Mouse (Mus musculus) megakaryocyte-erythroid progenitor cell, adult 5-6 weeks (primary cell): ENCODE data around the gene Tnik. TPM values are rescaled to one million over a fixed set of nuclear protein-coding genes. Genes with fewer than 3 reads are reported as not detected.

ENCODE experiments used
- ATAC-seq: replicated peaks from 2 replicates; pipeline ENCODE4 v1.8.0; 2016; ENCODE audit warnings: mild to moderate bottlenecking, inconsistent platforms; ENCODE audit not compliant: severe bottlenecking, poor library complexity, low FRiP score, low TSS enrichment
- total RNA-seq, 2 experiments: library from RNA; stranded (forward) in 1 of 2; stranded (reverse) in 1 of 2; fragments of 200-1000, 215-1000 nt in 1 of 2; fragments of >200 nt in 1 of 2; fragmentation: Nextera tagmentation in 1 of 2; gene quantifications; 2 replicates each; pipeline ENCODE4 v1.2.3; 2014 to 2017

Tnik gene
- total RNA-seq, 2 experiments from 2014 or later = 28.7 to 32.8 TPM

DNA sequence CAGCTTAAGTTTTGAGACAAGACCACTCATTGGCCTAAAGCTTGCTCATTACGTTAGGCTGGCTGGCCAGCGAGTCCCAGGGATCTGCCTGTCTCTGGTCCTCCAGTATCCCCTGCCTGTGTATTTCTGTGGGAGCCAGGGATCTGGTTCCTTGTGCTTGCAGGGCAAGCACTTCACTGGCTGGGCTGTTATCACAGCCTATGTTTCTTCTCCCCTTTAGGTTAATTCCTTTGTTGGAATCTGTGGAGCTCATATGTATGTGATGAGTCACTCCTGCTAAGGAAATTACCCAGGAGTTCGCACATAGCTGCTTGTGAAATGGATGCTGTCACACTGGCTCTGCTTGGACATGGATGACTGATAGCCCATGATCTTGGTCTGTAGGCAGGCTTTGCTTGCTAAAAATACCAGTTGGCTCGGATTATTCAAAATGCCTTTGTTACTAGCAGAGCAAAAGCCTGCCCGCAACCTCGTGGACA is 260.0 kb downstream of the Tnik start:
- no peak for ATAC-seq

DNA sequence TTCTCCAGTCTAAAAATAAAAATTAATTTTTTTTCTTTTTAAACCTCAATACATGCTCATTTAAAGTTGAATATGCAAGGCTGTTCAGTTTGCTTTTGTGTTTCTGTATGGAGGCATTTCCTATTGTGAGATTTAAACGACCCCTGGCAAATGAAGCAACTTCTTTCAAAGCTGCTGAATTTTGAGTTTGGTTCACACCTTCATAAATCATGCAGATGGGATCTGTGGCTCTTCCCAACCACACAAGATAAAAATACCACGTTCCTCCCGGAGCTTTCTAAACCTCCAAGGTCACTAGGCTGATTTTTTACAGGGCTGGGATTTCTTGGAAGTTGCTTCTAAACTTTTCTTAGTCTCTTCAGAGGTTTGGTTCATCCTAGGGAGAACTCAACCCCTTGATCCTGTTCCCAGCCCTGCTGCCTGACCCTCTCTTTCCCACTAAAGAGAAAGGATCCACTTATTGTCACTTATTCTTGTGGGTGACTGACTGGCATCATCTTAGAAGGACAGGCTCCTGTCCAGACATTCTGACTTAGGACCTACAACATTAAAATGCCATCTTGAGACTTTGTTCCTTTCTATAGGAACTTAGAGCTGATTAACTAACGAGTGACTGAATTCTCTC is 260.6 kb downstream of the Tnik start:
- no peak for ATAC-seq

DNA sequence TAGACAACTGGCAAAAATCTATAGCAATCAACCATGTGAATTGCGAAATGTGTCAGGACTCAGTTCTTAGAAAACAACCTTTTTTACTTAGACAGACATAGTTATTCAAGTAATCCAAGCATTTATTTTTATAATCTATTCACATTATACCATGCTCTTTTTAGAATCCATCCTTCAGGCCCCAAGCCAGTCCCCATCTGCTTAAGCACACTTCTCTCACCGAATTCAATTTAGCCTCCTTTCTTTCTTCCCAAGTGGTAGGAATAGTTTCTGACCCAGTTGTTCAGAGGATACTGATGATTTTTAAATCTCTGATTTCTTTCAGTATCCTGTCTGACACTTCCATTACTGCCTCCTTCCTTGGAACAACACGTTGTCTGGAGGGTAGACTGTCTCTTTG is 261.5 kb downstream of the Tnik start:
- no peak for ATAC-seq

DNA sequence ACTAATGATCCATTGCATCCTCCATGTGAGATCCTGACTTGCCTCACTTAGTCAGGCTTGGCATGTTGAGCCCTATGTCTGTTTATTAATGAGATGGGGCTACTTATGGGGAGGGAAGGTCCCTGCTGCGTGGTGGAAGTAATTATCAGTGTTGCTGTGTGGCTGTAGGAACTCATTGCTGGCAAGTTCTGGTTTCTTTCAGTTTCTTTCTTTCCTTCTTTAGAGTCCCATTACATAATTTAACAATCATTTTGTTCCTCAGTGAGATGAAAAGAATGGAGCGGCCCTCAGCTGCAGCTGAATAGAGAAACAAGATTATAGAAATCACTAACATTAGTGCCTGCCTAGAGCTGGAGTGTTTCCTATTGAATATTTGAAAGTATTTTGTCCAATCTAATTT is 263.7 kb downstream of the Tnik start:
- no peak for ATAC-seq

DNA sequence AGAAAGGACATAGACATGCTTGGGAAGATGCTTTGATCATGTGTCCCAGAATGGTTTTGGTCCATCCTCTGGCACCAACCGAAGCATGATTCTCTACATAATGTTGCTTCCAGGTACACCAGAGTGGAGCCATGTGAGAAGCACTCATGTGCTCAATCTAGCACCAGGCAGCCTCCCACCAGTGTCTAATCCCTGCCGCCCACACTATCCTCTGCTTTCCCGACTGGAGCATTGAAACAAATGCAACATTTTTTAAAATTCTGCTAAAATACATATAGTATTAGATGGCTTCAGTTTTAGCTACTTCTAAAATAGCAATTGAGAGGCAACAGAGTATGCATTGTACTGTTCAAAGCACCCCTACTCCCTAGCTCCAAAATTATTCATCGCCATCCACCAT is 264.2 kb downstream of the Tnik start:
- ATAC-seq = no peak

DNA sequence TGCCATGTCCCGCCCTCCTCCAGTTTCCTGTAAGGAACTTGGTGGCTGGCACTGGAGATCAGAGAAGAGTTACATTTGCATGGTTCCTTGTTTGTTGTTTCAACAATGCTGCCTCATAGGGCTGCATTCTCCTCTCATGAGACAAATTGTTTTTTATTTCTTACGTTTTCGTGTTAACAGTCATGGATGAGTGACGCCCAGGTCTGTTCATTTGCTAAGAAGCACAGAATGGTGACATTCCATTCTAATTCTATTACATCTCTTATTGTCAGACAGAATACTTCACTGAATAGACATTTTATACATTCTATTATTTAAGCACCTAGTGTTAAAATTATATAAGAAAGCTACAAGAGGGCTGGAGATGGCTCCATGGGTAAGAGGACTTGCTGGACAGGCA is 266.5 kb downstream of the Tnik start:
- ATAC-seq = no peak

DNA sequence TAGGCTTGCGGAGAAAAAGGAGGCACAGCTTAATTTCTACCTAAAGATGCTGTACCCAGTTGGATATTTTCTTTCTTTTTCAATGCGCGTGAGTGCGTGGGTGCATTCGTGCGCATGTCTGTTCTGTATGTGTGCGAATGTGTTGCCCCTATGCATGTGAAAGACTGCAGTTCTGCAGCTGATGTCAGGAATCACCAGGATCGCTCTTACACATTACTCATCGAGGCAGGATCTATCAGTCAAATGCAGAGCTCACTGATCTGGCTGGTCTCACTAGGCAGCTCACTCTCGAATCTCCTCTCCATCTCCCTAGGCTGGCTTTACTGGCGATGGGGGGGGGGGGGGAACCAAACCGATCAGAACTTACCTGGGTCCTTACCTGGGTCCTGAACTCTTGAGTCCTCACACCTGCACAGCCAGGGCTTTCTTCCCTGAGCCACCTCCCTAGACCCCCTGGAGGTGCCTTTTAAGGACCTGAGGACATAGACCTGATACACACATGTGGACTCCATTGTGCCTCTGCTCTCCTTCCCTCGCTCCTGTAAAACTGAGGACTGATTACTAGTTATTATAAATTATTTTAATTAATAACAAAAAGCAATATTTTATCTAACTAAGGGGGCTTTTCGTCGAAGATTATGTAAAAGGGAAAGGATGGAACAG is 268.4 kb downstream of the Tnik start:
- ATAC-seq = no peak

DNA sequence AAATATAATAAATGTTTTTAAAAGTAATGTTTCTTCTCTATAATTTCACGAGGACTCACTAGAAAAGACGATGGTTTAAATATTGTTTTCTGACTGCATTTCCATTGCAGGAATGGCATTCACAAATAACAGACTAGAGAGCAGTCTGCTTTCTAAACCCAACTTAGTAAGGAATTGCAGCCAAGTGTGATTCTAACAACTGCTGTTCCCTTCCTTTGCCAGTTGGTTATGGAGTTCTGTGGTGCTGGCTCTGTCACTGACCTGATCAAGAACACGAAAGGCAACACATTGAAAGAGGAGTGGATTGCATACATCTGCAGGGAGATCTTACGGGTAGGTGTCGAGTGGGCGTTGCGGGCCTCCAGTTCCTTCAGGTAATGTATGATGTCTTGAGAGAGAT is 269.7 kb downstream of the Tnik start:
- ATAC-seq = no peak

DNA sequence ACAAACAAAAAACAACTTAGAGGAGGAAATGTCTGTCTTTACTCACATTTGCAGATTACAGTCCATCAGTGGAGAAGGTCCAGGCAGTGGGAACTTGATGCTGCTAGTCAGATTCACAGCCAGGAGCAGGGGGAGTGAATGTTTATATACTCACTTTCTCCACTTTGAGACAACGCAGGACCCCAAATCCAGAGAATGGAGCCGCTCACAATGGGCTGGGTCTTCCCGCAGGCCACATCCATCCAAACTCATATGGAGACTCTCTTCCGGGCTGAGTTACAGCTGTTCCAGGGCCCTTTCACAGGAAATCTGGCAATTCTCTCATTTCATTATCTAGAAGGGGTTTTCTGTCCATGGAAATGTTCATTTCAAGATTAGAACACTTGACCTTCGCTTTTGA is 277.1 kb downstream of the Tnik start:
- ATAC-seq = no peak

DNA sequence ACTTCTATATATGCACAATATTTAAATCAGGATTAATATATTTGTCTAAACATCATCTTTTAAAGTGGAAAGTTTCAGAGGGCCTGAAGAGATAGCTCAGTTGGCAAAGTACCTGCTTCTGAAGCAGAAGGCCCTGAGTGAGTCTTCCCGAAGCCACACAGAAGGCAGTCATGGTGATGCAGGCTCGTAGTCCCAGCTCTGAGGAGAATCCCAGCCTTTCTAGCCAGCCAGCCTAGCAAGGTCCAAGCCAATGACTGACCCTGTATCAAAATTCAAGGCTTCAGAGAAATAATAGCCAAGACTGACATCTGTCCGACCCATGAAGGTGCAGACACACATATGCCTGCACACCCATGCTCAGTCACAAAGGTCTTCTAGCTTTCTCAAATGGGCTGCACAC is 279.9 kb downstream of the Tnik start:
- ATAC-seq = no peak

DNA sequence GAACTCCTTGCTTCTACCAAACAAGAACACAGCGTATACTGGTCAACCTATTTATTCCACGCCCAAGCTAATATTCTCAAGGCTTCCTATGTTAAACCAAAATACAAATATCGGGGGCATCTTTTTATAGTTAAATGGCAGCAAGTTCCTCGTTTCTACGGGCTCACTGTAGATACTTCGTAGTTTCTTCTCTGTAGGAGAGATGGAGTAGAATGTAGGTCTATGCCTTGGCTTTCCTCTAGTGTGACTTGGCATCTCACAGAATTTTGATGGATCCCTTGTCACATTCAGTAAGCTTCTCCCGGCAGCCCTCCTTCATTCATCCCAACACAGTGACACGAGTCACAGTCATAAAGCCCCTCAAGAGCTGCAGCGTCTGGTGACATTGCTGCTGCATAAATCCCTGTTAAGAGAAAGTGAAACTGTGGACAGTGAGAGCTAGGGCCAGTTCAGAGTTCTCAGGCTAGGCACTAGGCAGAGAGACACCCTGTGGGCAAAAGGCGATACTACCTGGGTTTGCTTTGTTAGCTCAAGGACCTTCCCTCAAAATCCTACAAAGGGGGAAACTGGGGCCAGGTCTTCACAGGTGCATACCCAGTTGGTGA is 280.5 kb downstream of the Tnik start:
- peak; percentile 81 for ATAC-seq

DNA sequence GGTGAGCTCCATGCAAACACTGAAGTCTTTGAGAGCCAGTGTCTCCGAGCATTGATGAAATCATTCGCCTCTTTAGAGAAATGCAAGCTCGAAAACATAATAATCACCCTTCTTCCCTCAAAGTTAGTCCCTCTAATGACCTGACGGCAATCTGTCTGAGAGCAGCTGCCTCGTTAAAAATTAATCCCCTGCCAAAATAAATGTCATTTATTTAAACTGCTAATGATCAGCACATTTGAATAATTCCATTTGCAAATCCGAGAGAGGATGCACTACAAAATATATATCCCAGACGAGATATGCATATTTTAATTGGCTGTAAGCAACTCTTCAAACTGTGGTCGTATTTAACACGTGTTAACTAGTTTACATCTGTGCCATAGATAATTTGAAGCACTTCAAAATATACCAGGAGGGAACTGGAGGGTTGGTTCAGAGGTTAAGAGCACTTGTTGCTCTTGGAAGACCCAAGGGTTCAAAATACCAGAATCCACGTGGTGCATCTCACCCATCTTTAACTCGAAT is 281.4 kb downstream of the Tnik start:
- no peak for ATAC-seq

DNA sequence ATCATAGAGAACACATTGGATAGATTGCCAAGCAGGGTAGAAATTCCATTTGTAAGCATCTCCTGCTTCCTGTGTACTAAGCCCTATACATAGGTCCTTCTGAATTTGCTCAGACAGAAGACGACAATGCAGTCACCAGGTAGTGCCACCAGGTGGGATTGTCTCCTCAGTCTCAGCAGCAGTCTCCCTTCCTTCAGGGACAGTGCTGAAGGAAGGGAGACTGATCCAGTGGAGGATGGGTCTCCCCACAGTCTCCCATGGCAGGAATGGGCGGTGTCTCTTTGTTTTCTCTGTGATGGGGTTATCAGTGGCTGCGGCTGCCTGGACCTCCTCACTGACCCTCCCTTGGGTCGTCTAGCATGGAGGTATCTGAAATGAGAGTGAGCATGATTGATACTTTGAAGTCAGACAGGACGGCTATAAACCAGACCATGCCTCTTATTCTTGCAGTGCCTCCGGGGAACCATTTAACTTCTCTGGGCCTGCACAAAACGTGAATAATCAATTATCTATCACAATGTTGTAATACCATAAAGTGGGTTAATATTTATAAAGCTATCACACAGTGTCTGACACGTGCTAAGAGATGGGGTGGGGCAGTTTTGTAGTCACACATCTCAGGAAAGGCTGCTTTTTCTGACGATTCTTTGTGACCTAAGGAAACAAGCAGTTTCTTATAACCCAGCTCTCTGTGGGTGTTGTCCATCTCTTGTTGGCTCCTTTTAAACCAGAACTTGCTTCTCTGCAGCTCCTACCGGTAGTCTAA is 285.1 kb downstream of the Tnik start:
- no peak for ATAC-seq

DNA sequence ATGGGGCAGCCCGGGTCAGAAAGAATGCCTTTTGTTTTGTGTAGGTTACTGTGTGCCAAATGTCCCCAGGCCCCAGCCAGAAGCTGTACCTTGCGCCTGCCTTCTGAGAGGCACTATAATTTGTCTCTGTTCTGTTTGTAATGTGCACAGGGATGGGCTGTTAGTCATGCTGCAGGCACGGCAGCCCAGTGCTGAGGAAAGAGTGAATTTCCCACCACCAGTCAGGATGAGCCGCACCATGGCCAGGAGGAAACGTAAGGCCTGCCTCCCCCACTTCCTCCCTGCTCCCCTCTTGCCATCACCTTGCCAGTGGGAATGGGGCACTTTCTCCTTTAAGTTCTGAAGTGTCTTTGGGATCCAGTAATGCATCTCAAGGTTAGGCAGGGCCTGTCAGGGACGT is 286.4 kb downstream of the Tnik start:
- no peak for ATAC-seq

DNA sequence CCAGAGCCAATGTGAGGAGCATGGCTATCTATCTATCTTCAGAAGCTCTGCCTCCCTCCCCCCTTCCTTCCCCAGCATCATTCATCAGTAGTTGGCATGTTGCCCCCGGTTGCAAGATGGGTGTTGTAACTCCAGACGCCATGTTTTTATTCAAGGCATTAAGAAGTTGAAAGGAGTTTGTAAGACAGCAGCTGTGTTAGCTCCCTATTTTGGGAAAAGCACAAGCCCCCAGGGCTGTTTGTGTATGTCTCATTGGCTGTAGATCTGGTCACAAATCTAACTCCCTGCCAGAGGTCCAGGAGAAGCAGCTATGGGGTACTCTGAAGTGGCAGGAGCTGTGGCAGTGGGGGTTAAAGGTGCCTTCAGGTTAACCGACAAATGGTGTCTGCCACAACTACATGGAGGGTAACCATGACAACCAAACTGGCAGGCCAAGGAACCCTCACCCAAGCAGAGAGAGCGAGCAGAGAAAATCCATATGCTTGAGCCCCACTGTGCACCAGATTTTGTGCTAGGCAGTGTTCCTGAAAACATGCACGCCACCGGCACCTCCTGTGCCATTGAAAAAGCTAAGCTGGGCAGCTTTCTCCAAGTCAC is 287.6 kb downstream of the Tnik start:
- ATAC-seq = no peak

DNA sequence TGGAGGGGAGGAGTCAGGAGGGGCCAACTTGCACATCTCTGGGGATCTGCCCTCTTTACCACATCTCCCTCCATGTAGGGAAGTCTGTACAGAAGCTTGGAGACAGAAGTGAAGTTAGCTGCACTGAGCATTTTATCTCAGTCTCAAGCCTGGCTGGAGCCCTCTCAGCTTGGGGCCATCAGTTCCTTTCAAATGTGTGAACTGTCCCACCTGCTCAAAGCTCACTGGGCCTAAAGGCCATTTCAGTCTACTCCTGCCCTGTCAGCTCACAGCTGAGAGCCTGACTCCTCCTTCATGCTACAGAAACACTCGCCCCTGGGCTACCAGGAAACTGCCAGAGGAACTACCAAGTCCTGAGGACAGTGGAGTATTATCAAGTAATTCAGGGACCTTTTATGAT is 288.7 kb downstream of the Tnik start:
- ATAC-seq = no peak

DNA sequence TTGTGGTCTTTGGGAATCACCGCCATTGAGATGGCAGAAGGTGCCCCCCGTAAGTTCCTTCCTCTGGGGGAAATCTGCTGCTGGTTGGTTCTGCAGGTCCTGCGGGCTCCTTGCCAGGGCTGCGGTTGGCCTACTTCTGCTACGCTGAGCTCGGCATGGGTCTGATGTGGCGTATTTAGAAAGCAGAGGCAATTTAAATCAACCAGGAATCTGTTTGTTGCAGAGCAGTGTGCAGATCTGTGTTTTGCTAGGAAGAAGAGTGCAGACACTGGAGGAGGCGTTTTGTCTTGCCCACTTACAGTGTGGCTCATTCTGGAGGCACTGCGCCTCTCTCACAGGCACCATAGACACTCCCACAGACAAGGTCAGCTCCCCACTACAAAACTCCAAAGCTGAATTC is 291.9 kb downstream of the Tnik start:
- peak; percentile 50; the same call in 1 of the 2 replicates for ATAC-seq

DNA sequence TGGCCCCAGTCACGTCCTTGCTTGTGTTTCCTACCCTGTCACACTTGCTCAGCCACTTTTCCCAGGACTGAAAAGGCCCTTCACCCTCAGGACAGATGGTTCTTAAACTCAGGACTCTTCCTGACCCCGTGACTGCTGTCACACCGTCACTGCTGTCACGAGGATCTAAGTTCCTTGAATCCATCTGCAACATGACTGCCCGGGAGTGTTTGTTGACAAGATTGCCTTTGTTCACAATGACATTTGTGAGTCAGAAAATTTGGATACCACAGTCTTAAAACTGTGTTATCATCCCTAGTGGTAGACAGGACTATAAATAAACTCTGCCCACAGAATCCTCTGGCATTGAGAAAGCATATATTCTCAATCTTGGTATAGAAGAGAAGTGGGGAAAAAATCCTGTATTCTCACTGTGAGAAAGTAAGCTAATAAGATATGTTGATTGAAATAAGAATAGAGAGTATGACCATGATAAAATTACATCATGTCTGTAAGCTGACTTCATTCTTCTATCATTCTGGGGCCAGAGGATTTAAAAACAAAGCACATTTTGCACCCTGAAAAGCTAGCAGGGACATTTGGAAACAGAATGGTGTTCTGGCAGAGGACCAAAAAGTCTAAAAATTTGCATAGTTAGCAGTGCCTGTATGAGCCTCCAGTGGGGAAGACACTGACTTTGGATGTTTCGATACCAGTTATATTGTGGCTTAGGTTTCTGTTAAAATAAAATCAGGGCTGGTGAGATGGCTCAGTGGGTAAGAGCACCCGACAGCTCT is 293.0 kb downstream of the Tnik start:
- no peak for ATAC-seq

DNA sequence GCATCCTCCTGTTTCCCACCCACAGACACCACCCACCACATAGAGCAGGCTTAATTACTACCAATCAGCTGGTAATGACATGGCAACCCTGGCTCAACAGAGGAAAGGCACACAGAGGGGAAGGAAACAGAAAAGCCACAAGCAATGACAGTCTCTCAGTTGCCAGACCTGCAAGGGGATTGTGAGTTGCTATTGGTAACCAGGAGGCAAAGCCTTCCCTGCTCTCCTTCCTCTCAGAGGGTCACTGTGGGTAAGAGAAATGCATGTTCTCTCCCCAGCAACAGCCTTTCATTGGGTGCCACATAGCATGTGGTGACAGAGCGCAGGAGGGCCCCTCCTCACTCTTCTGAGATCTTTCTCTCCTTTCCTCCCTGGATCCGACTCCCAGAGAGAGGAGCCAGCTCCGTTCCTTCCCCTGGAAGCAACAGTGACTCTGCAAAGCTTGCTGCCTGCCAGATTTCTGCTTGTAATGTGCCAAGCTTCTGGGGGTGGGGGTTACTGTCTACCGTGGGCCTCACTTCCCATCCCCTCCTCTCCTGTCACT is 295.4 kb downstream of the Tnik start:
- no peak for ATAC-seq
